Mouse (Mus musculus) retina, embryonic 14.5 days (tissue): ENCODE measurements around the gene Clec11a.
"Not testable (repeated sequence)": the region's sequence is repeated elsewhere in the genome, so short reads cannot be mapped to it uniquely, and the experiment has no call there.

Experiments
- DNase-seq: peaks from one replicate; pipeline ENCODE4 v3.0.0-alpha.2; 2015; ENCODE audit warnings: low spot score

The Clec11a gene

GRCm38 (mm10) chr7:44322290-44322689, 15.6 kb upstream of the Clec11a start:
- no peak for DNase-seq

DNA sequence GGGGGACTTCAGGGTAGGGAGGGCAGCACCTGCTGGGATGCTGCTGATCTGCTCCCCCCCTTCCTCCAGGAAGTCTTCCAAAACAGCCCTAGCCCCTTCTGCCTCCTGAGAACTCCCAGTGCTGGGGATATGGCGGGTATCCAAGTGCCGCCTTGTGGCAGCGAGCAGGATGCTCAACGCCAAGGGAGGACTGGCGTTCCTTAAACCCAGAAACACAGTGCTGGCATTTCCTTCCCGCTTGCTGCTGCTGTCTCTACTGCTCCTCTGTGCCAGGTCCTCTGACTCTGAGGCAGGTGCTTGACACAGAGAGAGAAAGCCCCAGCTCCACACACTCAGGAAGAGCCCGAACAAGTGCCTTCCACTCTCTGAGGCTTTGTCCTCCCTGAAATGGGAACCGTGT, 14.2 kb upstream of the Clec11a start:
- no peak for DNase-seq

DNA sequence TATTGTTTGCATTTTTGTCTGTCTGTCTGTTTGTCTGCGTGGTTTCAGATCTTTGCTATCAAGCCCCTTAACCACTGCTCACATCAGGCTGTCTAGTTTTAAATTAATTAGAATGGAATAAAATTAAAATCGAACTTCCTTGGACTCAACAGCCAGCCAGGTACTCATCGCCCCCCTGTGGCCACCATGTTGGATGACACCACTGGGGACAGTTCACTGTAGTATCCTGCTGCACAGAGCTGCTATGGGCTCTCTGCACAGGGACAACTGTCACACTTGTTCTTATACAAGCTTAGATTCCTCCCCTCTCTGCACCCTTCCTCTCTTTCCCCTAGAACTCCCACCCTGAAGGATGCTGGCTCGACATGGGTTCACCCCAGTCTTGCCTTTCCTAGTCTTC, 11.2 kb upstream of the Clec11a start:
- peak; percentile 59 for DNase-seq

- no peak for DNase-seq
Observed at GRCm38 (mm10) chr7:44312484-44312883, 5.8 kb upstream of the Clec11a start.

DNA sequence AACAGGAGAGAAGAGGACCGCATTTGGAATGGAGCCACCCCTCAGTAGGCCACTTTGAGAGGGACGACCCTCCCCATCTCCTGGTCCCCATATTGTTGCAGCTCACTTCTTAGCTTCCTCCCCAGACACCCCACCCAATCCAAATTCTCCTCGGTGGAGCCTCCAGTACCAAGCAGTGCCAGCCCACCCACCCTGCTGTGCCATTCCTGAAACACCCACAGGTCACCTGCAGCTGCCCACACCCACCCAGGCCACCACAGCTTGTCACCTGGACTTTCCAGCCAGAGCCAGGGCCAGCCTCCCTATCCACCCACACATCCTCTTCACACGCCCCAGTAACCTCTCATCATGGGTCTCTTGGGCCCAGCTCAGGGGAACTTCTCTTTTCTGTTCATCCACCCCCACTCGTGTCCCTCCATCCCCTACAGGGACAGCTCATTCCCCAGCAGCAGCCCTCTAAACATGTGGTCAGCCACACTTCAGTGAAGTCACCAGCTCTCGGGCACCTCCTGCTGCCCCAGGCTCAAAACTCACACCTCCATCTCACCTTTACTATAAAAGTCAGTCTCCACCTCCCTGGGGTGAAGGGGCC, 5.1 kb upstream of the Clec11a start:
- DNase-seq = no peak

DNA sequence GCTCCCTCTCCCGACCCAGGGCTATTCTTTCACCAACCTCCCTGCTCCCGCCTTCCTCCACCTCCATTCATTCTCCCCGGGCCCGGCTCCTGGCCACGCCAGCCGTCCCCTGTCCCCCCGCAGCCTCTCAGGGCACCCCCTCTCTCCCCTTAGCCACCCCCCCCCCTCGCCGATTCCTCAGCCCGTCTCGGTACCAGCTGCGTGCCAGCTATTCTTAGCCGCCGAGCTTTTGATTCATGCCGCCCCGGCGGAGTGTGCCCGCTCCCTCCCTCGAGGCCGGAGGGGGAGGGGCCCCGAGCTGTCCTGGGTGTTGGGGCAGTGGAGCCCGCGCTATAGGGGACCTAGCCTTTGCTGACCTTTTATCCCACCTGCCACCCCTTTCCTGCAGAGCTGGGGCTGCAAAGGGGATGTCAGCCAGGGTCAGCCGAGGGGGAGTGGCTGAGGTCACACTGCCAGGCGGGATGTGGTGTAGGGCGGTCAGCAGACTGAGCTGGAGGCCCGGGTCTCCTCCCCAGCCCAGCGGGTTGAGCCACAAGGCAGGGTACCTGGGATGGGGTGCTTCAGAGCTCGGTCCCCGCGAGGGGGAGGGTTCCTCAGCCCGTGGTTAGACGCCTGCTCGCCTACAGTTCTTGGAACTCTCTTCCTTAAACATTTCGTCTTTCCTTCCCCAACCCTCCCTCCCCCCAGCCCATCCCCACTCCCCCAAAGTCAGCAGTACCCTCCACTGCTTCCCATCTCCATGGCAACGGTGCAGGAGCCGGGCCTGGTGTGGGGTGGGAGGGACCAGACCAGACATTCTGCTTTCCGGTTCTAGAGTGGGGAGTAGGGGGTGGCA, 4.4 kb upstream of the Clec11a start:
- peak; percentile 50 for DNase-seq

- DNase-seq = no peak
Observed at GRCm38 (mm10) chr7:44310285-44310877, 3.7 kb upstream of the Clec11a start.

- DNase-seq = peak; percentile 34
Observed at GRCm38 (mm10) chr7:44309475-44310284, 3.0 kb upstream of the Clec11a start, which contains the start of gene Shank1. Gene Shank1, plus strand, starts transcription at chr7:44310253.

GRCm38 (mm10) chr7:44307261-44308020, 739 bp upstream of the Clec11a start:
- DNase-seq = no peak

- DNase-seq = no peak
Observed at GRCm38 (mm10) chr7:44305686-44306085, 1.0 kb downstream of the Clec11a start.

- DNase-seq = peak; percentile 99
Observed at GRCm38 (mm10) chr7:44304775-44305641, 1.7 kb downstream of the Clec11a start.

DNA sequence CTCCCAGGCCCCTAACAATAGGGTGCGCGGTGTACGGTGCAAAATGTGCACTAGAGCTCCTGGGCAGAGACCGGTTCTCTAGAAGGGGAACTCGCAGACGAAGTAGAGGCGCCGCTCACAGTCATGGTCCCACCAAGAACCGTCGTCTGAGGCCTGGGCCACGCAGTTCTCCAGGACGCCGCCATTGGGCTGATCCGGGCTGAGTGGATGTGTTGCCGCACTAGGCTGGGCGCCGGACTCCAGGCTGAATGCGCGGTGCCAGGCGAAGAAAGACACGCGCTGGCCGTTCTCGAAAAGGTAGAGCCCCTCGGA, 2.3 kb downstream of the Clec11a start:
- DNase-seq = no peak

- DNase-seq = no peak
Observed at GRCm38 (mm10) chr7:44303346-44304340, 3.1 kb downstream of the Clec11a start.

DNA sequence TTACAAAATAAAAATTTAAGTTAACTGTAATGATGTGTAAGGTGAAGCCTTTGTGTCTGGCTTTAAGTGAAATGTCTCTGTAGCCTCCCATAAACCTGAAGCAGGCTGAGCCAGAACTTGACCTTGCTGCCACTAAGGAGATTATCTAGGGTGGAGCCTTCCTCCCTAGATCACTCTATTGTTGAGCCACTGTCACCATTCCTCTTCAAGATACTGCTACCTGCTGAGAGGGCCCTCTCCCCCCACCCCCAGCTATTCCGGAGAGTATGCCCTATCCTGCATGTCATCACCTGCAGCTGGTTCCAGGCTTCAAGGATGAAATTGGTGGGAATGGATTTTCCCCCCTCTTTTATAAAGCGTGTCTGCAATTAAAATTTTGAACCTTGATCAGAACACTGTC, 9.2 kb downstream of the Clec11a start:
- not testable (repeated sequence) for DNase-seq

- DNase-seq = no peak
Observed at GRCm38 (mm10) chr7:44291418-44291817, 15.3 kb downstream of the Clec11a start.

GRCm38 (mm10) chr7:44290986-44291385, 15.7 kb downstream of the Clec11a start:
- no peak for DNase-seq

DNA sequence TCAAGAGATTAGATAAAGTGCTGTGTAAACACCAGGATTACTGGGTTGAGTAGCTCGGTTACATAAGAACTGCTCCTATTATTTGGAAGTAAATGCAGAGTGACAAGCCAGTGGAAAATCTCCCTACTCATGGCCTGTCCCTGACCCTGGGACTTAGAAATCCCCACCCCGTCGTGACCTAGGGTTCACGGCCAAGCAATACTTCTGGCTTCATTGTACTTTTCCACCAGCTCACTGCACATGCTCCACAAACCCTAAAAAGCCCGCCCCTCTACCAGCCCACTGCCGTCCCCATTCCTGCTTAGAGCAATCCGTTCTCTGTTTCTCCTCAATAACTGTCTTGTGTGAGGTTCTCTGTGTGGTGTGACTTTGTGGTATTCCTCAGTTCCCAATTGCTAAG, 18.9 kb downstream of the Clec11a start:
- no peak for DNase-seq

GRCm38 (mm10) chr7:44281586-44281985, 25.1 kb downstream of the Clec11a start:
- DNase-seq = no peak

DNA sequence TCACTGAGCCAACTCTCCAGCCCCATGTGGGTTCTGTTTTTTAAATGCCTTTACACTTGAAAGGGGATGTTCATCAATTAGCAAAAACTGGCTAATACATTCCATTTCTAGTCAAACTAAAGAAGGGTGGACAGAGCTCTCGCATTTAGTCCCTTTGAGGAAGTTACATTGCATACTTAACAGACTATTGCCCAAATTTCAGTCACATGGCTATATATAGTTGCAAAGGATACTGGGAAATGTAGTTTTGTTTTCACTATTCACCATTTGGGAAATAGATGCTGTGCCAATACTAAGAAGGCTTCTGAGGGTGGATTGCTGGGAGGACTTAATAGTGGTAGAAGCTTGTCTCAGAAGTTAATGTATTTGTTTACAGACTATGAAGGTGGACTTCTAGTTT, 25.7 kb downstream of the Clec11a start:
- no peak for DNase-seq

GRCm38 (mm10) chr7:44277250-44277622, 29.5 kb downstream of the Clec11a start:
- peak; percentile 56 for DNase-seq
